9 mouse cellular contexts compared by ENCODE assay signal in genomic region chr11:117247541-117247940, GRCm38 (mm10).
"Had no signal": no experiment of that assay in that cellular context is flagged by ENCODE, and none has a peak within 500 bp of the region (broad histone marks: within the 10 kb centered on the region; RNA-seq: fewer than 3 reads in every experiment).

No protein-coding gene starts in this region.

- H3K4me3 ChIP-seq: limb, embryonic 15.5 days; midbrain, embryonic 10.5 days; midbrain, embryonic 15.5 days; neural tube, embryonic 12.5 days; stomach, embryonic 15.5 days had no signal

- H3K36me3 ChIP-seq: midbrain, embryonic 10.5 days; midbrain, embryonic 15.5 days; neural tube, embryonic 12.5 days; stomach, embryonic 15.5 days had no signal

- H3K9me3 ChIP-seq: limb, embryonic 15.5 days; midbrain, embryonic 10.5 days; midbrain, embryonic 15.5 days; neural tube, embryonic 12.5 days; stomach, embryonic 15.5 days had no signal

- ATAC-seq: midbrain, embryonic 15.5 days had no signal

- H3K27ac ChIP-seq: liver, embryonic 14.5 days; neural tube, embryonic 12.5 days; stomach, embryonic 15.5 days had no signal

- H3K9ac ChIP-seq: limb, embryonic 15.5 days; liver, embryonic 14.5 days; midbrain, embryonic 15.5 days; neural tube, embryonic 12.5 days; stomach, embryonic 15.5 days had no signal

- H3K27me3 ChIP-seq: limb, embryonic 15.5 days; midbrain, embryonic 15.5 days; neural tube, embryonic 12.5 days; stomach, embryonic 15.5 days had no signal

- H3K4me2 ChIP-seq: limb, embryonic 15.5 days; midbrain, embryonic 15.5 days; neural tube, embryonic 12.5 days; stomach, embryonic 15.5 days had no signal

- DNase-seq: right cerebral cortex, postnatal 4 days; thymus, adult 18-20 months; thymus, postnatal 14 days had no signal
